Mouse (Mus musculus) midbrain, embryonic 16.5 days (tissue): ENCODE data around the gene Ttc12. TPM values are rescaled to one million over a fixed set of nuclear protein-coding genes. Genes with fewer than 3 reads are reported as not detected.

Experiments
- ATAC-seq: fragments of 200-750 bp; cut with Nextera tagmentation; 2 replicates; pipeline ENCODE4 v1.8.0; 2017; ENCODE audit warnings: moderate TSS enrichment
- H3K27ac ChIP-seq: fragments of 300-500 bp; sonication (generic); 2 replicates; pipeline ENCODE4 v1.5.1; 2014; ENCODE audit warnings: mild to moderate bottlenecking, low read length, mixed read lengths
- H3K27me3 ChIP-seq: fragments of 300-500 bp; sonication (generic); 2 replicates; pipeline ENCODE4 v1.6.1; 2014; ENCODE audit warnings: low read depth, low read length, mixed read lengths; ENCODE audit not compliant: control insufficient read depth, insufficient read depth
- H3K36me3 ChIP-seq: fragments of 300-500 bp; sonication (generic); 2 replicates; pipeline ENCODE4 v1.6.1; 2014; ENCODE audit warnings: mild to moderate bottlenecking, low read length, moderate library complexity, mixed read lengths; ENCODE audit not compliant: control insufficient read depth, insufficient read depth
- H3K4me1 ChIP-seq: fragments of 300-500 bp; sonication (generic); 2 replicates; pipeline ENCODE4 v1.6.1; 2014; ENCODE audit warnings: mild to moderate bottlenecking, low read length, mixed read lengths; ENCODE audit not compliant: control insufficient read depth, insufficient read depth
- H3K4me2 ChIP-seq: fragments of 300-500 bp; sonication (generic); 2 replicates; pipeline ENCODE4 v1.6.1; 2014; ENCODE audit warnings: mild to moderate bottlenecking, low read length, mixed read lengths
- H3K4me3 ChIP-seq: fragments of 300-500 bp; sonication (generic); 2 replicates; pipeline ENCODE4 v1.5.1; 2014; ENCODE audit warnings: low read depth, mild to moderate bottlenecking, low read length, moderate library complexity, mixed read lengths
- H3K9ac ChIP-seq: fragments of 300-500 bp; sonication (generic); 2 replicates; pipeline ENCODE4 v1.6.1; 2014; ENCODE audit warnings: low read depth, low read length, mixed read lengths
- H3K9me3 ChIP-seq: fragments of 300-500 bp; sonication (generic); replicated peaks from 2 replicates; pipeline ENCODE4 v1.6.1; 2014; ENCODE audit warnings: mild to moderate bottlenecking, low read length, mixed read lengths; ENCODE audit not compliant: control insufficient read depth, poor library complexity, severe bottlenecking
- WGBS: fragments of 180-500 bp; shearing (Covaris S2); extraction: QIAGEN DNeasy Blood & Tissue Kit; methylation state at CpG from one replicate; pipeline ENCODE4 v1.1.7; 2014; 5-methylcytosine and 5-hydroxymethylcytosine counted together
- polyA plus RNA-seq: library from polyadenylated mRNA; unstranded; fragments of >200 nt; fragmentation: Nextera tagmentation; extraction: Ambion mirVana; gene quantifications from 2 replicates; pipeline ENCODE4 v1.2.1, GENCODE M21; 2015

Ttc12 gene
- polyA plus RNA-seq, 1 experiment from 2014 or later, result 1.9 TPM

DNA sequence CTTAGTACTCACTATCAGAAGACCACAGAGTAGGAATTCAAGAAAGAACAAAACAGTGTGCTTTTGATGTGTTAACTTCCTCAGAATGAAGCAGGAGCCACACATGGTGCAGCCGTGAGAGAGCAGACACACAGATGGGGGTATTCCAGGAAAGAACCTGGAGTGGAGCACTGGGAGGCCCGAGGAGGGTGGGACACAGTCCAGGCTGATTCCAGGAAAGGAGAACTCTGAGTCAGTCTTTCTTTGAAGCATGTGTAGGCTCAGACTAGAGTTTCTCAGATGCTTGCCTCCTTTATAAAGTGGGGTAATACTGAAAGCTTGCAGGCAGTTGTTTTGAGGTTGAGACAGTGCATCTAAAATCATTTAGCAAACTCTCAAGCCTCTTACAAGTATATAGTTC lies 93.8 kb downstream of the Ttc12 start:
- WGBS, result 70% methylated on average over 2 of the region's 2 CpGs
- no peak for ATAC-seq

More for the DNA sequence above, 93.8 kb downstream of the Ttc12 start:
- Histone ChIP-seq H3K4me2 (no peak overlapping the region), H3K27ac (no peak overlapping the region), H3K4me1 (no peaks in the 10 kb centered on the region), H3K36me3 (no peaks in the 10 kb centered on the region), H3K4me3 (no peak overlapping the region), H3K9me3 (no peaks in the 10 kb centered on the region), H3K27me3 (no peaks in the 10 kb centered on the region), H3K9ac (no peak overlapping the region)

Other genes starting within 250 kb of the Ttc12 start
- gene Gm4894, start 235.7 kb downstream of the Ttc12 start, polyA plus RNA-seq, result not detected in 2 replicates
- gene Drd2, start 145.6 kb downstream of the Ttc12 start, polyA plus RNA-seq, result 5.6 and 8.6 TPM in 2 replicates
- gene Ankk1, start 59.2 kb downstream of the Ttc12 start, polyA plus RNA-seq, result not detected in 2 replicates